Mouse (Mus musculus) ES-Bruce4 (cell line): ENCODE measurements around the gene Hist1h4i. TPM values are rescaled to one million over a fixed set of nuclear protein-coding genes. Genes with fewer than 3 reads are reported as not detected.
A peak's percentile ranks its signal among the peaks of the same experiment; 100 is the strongest.
"Not testable (repeated sequence)": the region's sequence is repeated elsewhere in the genome, so short reads cannot be mapped to it uniquely, and the experiment has no call there.

Experiments
- H3K27ac ChIP-seq: 2 replicates; pipeline ENCODE4 v1.5.1; 2012; ENCODE audit warnings: low read length, inconsistent platforms; ENCODE audit not compliant: insufficient read depth
- H3K27me3 ChIP-seq: 2 replicates; pipeline ENCODE4 v1.6.1; 2012; ENCODE audit warnings: mild to moderate bottlenecking, low read length, inconsistent platforms; ENCODE audit not compliant: control insufficient read depth, poor library complexity, insufficient read depth, severe bottlenecking
- H3K36me3 ChIP-seq: 2 replicates; pipeline ENCODE4 v1.6.1; 2012; ENCODE audit warnings: inconsistent platforms, mild to moderate bottlenecking, low read length, moderate library complexity; ENCODE audit not compliant: control insufficient read depth, poor library complexity, insufficient read depth, severe bottlenecking
- H3K4me1 ChIP-seq: one replicate; pipeline ENCODE4 v1.8.1; 2011; ENCODE audit warnings: low read length; ENCODE audit not compliant: control insufficient read depth, insufficient read depth
- H3K4me3 ChIP-seq: 2 replicates; pipeline ENCODE4 v1.5.1; 2011; ENCODE audit warnings: low read depth, mild to moderate bottlenecking, low read length
- H3K9ac ChIP-seq: 2 replicates; pipeline ENCODE4 v1.6.1; 2012; ENCODE audit warnings: low read depth, mild to moderate bottlenecking, inconsistent platforms; ENCODE audit not compliant: poor library complexity, severe bottlenecking
- H3K9me3 ChIP-seq: replicated peaks from 2 replicates; pipeline ENCODE4 v1.6.1; 2012; ENCODE audit warnings: mild to moderate bottlenecking, low read length, inconsistent platforms; ENCODE audit not compliant: control insufficient read depth, poor library complexity, insufficient read depth, severe bottlenecking
- CTCF ChIP-seq: IDR thresholded peaks from one replicate; pipeline ENCODE4 v1.8.1; 2011; ENCODE audit warnings: low read depth, low read length
- EP300 ChIP-seq: IDR thresholded peaks from 2 replicates; pipeline ENCODE4 v1.6.1; 2011; ENCODE audit warnings: low read depth, low read length; ENCODE audit not compliant: insufficient read depth
- POLR2A ChIP-seq: IDR thresholded peaks from one replicate; pipeline ENCODE4 v1.8.1; 2011; ENCODE audit warnings: low read length; ENCODE audit not compliant: insufficient read depth
- polyA plus RNA-seq: library from polyadenylated mRNA; stranded (reverse); fragments of >200 nt; gene quantifications from 2 replicates; pipeline ENCODE4 v1.2.4, GENCODE M21; 2011; ENCODE audit warnings: low read depth; ENCODE audit not compliant: missing spikeins, insufficient read depth, insufficient read length

Hist1h4i gene
- polyA plus RNA-seq, 1 experiment = 6.5 TPM

GRCm38 (mm10) chr13:22039364-22039763, 1.8 kb downstream of the Hist1h4i start:
- H3K4me3 ChIP-seq = no peak overlapping the region
- H3K9me3 ChIP-seq = no peaks in the 10 kb centered on the region
- 0 out of 2 replicates have a peak overlapping the region, but pooled peaks have one; percentile 80 for H3K9ac ChIP-seq
- H3K4me1 ChIP-seq = no peaks in the 10 kb centered on the region
- H3K36me3 ChIP-seq = no peaks in the 10 kb centered on the region
- peak overlapping the region; percentile 65; the same call in 1 of the 2 replicates for H3K27ac ChIP-seq
- no peak for TF ChIP-seq CTCF
- TF ChIP-seq POLR2A = no peak
- TF ChIP-seq EP300 = no peak
- H3K27me3 ChIP-seq = no peaks in the 10 kb centered on the region

- Histone ChIP-seq H3K36me3 (no peaks in the 10 kb centered on the region), H3K9ac (peak overlapping the region; percentile 98), H3K4me1 (no peaks in the 10 kb centered on the region), H3K27me3 (no peaks in the 10 kb centered on the region), H3K27ac (no peak overlapping the region), H3K9me3 (no peaks in the 10 kb centered on the region), H3K4me3 (no peak overlapping the region)
- TF ChIP-seq POLR2A (no peak), EP300 (no peak), CTCF (no peak)
Measured at GRCm38 (mm10) chr13:22037415-22037814, 3.7 kb downstream of the Hist1h4i start.

GRCm38 (mm10) chr13:22036986-22037385, 4.2 kb downstream of the Hist1h4i start:
- Histone ChIP-seq H3K4me1 (no peaks in the 10 kb centered on the region), H3K27ac (peak overlapping the region; percentile 98), H3K27me3 (no peaks in the 10 kb centered on the region), H3K4me3 (no peak overlapping the region), H3K9ac (peak overlapping the region; percentile 98), H3K9me3 (no peaks in the 10 kb centered on the region), H3K36me3 (no peaks in the 10 kb centered on the region)
- TF ChIP-seq CTCF (no peak), POLR2A (no peak), EP300 (no peak)

DNA sequence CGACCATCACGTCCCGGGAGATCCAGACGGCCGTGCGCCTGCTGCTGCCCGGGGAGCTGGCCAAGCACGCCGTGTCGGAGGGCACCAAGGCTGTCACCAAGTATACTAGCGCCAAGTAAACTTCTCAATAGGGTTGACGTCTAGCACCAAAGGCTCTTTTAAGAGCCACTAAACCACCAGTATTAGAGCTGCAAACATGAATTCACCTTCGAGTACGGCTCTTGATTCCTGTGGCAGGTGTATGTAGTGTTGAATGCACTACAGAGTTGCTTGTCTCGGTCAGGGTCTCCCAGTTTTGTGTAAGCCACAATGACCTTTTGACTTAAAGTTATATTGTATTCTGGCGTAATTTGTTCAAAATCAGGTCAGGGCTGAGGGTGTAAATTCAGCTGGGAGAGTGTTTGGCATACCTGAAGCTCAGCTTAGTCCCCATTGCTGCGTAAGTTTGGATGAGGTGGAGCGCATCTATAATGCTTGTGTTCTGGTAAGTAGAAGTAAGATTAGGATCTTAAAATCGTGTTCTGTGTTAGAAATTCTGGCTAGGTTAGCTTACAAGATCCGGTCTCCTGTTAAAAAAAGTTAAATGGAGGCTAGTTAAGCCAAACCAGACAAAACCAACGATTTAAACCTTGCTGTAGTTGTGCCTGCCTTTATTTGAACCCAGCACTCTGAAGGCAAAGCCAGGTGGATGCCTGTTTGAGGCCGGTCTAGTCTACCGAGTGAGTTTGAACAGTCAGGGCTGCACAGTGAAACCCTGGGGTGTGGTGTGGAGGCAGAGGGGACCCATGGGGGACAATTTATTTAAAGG, 4.8 kb downstream of the Hist1h4i start:
- Histone ChIP-seq H3K36me3 (no peaks in the 10 kb centered on the region), H3K4me1 (no peaks in the 10 kb centered on the region), H3K4me3 (peak overlapping the region; percentile 64), H3K9me3 (no peaks in the 10 kb centered on the region), H3K9ac (peak overlapping the region; percentile 98), H3K27me3 (no peaks in the 10 kb centered on the region), H3K27ac (peak overlapping the region; percentile 98)
- TF ChIP-seq POLR2A (peak; percentile 77), EP300 (no peak)

GRCm38 (mm10) chr13:22035267-22036148, 5.7 kb downstream of the Hist1h4i start, which contains the start of the genes Hist1h2ah and Hist1h2bk:
Gene Hist1h2ah (minus strand): TSS chr13:22035568.
Gene Hist1h2bk (plus strand): TSS chr13:22035870.
- not testable (repeated sequence) for H3K27me3 ChIP-seq, H3K4me1 ChIP-seq, H3K36me3 ChIP-seq, H3K9me3 ChIP-seq
- Histone ChIP-seq H3K9ac (peak within 1 kb of the TSS; percentile 99), H3K27ac (peak within 1 kb of the TSS; percentile 98), H3K4me3 (peak within 1 kb of the TSS; percentile 80)
- peak; percentile 36 for TF ChIP-seq POLR2A
